Mouse (Mus musculus) forebrain, embryonic 16.5 days (tissue): ENCODE data around the gene Cisd2. TPM values are rescaled to one million over a fixed set of nuclear protein-coding genes. Genes with fewer than 3 reads are reported as not detected.
A peak's percentile ranks its signal among the peaks of the same experiment; 100 is the strongest.

ENCODE experiments used
- ATAC-seq: fragments of 200-750 bp; cut with Nextera tagmentation; 2 replicates; pipeline ENCODE4 v1.8.0; 2017; ENCODE audit warnings: mild to moderate bottlenecking, moderate library complexity
- H3K27ac ChIP-seq: fragments of 300-500 bp; sonication (generic); 2 replicates; pipeline ENCODE4 v1.5.1; 2014; ENCODE audit warnings: low read length, control low read depth
- H3K27me3 ChIP-seq: fragments of 300-500 bp; sonication (generic); replicated peaks from 2 replicates; pipeline ENCODE4 v1.6.1; 2014; ENCODE audit warnings: low read length; ENCODE audit not compliant: control insufficient read depth, insufficient read depth
- H3K36me3 ChIP-seq: fragments of 300-500 bp; sonication (generic); 2 replicates; pipeline ENCODE4 v1.6.1; 2014; ENCODE audit not compliant: control insufficient read depth, insufficient read depth
- H3K4me1 ChIP-seq: fragments of 300-500 bp; sonication (generic); replicated peaks from 2 replicates; pipeline ENCODE4 v1.6.1; 2014; ENCODE audit warnings: low read length; ENCODE audit not compliant: control insufficient read depth, insufficient read depth
- H3K4me2 ChIP-seq: fragments of 300-500 bp; sonication (generic); 2 replicates; pipeline ENCODE4 v1.6.1; 2014; ENCODE audit warnings: mild to moderate bottlenecking, low read length, control low read depth
- H3K4me3 ChIP-seq: fragments of 300-500 bp; sonication (generic); replicated peaks from 2 replicates; pipeline ENCODE4 v1.5.1; 2014; ENCODE audit warnings: mild to moderate bottlenecking, low read length, control low read depth
- H3K9ac ChIP-seq: fragments of 300-500 bp; sonication (generic); replicated peaks from 2 replicates; pipeline ENCODE4 v1.6.1; 2014; ENCODE audit warnings: low read depth, low read length, control low read depth
- H3K9me3 ChIP-seq: fragments of 300-500 bp; sonication (generic); 2 replicates; pipeline ENCODE4 v1.6.1; 2016; ENCODE audit warnings: low read length; ENCODE audit not compliant: control insufficient read depth
- WGBS: fragments of 180-500 bp; shearing (Covaris S2); extraction: QIAGEN DNeasy Blood & Tissue Kit; methylation state at CpG from one replicate; pipeline ENCODE4 v1.1.7; 2014; 5-methylcytosine and 5-hydroxymethylcytosine counted together
- polyA plus RNA-seq: library from polyadenylated mRNA; unstranded; fragments of >200 nt; fragmentation: Nextera tagmentation; extraction: Ambion mirVana; gene quantifications from 2 replicates; pipeline ENCODE4 v1.2.1, GENCODE M21; 2015

Cisd2 gene
- 63.7 and 72.5 TPM in 2 replicates for polyA plus RNA-seq

DNA sequence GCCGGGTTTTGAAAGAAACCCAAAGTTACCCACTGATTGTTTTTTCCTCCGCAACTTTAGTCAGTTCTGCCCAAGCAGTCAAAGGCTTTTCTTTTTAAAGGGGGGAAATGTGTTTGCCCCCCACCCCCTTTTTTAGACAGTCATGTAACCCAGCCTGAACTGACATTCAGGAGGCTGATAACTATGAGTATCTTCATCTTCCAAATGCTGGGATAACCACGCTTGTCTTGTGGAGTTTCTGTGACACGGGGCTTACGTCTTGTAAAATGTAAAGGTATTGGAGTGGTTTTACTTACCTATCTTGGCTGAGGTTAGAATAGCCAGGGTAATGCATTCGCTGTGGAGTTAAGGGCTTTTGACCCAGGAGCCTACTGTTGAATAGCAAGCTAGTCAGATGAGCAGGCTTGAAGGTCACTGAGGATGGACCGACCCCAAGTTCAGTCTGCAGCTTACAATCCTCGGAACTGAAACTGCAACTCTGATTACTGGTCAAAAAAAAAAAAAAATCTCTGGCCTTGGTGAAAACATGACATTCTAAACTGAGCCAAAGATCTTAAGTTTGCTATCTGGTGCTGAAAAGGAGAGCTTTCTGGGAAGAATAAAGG, at the start of gene Cisd2:
TSS of gene Cisd2 (minus strand) at position 318 of the 605 bp plus-strand sequence.
- Histone ChIP-seq H3K27ac (peak within 1 kb of the TSS; percentile 98), H3K4me2 (peak within 1 kb of the TSS; percentile 76), H3K9me3 (no peaks in the 10 kb centered on the region), H3K36me3 (no peaks in the 10 kb centered on the region), H3K27me3 (no peaks in the 10 kb centered on the region), H3K4me1 (peaks cover 13% of the 10 kb centered on the region), H3K4me3 (peak within 1 kb of the TSS; percentile 85), H3K9ac (peak within 1 kb of the TSS; percentile 94)
- 3% methylated on average over 8 of the region's 8 CpGs for WGBS
- peak; percentile 21 for ATAC-seq

GRCm38 (mm10) chr3:135470823-135471222, 47.1 kb upstream of the Cisd2 start:
- Histone ChIP-seq H3K9me3 (no peaks in the 10 kb centered on the region), H3K27ac (no peak overlapping the region), H3K9ac (no peak overlapping the region), H3K4me1 (no peaks in the 10 kb centered on the region), H3K36me3 (no peaks in the 10 kb centered on the region), H3K4me3 (no peak overlapping the region), H3K27me3 (no peaks in the 10 kb centered on the region), H3K4me2 (no peak overlapping the region)
- ATAC-seq: no peak
- 80% methylated on average over 1 of the region's 1 CpGs for WGBS

DNA sequence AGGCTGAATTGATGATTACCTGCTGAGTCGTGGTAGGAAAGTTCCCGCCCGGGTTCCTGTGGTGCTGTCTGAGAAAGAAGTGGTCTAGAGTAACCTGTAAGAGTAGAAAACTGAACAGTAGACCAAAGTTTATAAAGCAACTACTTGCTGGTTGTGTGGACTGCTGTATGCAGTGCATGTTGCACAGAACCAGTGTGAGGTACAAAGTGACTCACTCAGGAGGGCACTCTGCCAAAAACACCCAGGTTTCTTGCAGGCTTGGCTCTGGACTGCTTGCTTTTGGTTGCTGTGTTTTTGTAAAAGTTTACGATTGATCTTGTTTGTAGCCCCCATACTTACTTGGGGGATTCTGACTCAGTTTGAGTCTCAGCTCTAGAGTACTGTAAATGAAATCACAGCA, 46.2 kb upstream of the Cisd2 start:
- no peaks in the 10 kb centered on the region for H3K36me3 ChIP-seq
- peak; percentile 75 for ATAC-seq
- no peaks in the 10 kb centered on the region for H3K9me3 ChIP-seq
- no peaks in the 10 kb centered on the region for H3K4me1 ChIP-seq
- 44% methylated on average over 4 of the region's 4 CpGs for WGBS
- H3K27ac ChIP-seq: no peak overlapping the region
- H3K4me3 ChIP-seq: no peak overlapping the region
- no peak overlapping the region for H3K9ac ChIP-seq
- no peaks in the 10 kb centered on the region for H3K27me3 ChIP-seq
- H3K4me2 ChIP-seq: no peak overlapping the region

GRCm38 (mm10) chr3:135469146-135469545, 45.4 kb upstream of the Cisd2 start:
- H3K9me3 ChIP-seq: no peaks in the 10 kb centered on the region
- no peaks in the 10 kb centered on the region for H3K36me3 ChIP-seq
- no peak overlapping the region for H3K9ac ChIP-seq
- H3K4me3 ChIP-seq: no peak overlapping the region
- no peaks in the 10 kb centered on the region for H3K4me1 ChIP-seq
- H3K27me3 ChIP-seq: no peaks in the 10 kb centered on the region
- ATAC-seq: peak; percentile 30; the same call in 1 of the 2 replicates
- H3K4me2 ChIP-seq: no peak overlapping the region
- no peak overlapping the region for H3K27ac ChIP-seq
- 53% methylated on average over 3 of the region's 3 CpGs for WGBS

GRCm38 (mm10) chr3:135468402-135468801, 44.7 kb upstream of the Cisd2 start:
- H3K36me3 ChIP-seq: no peaks in the 10 kb centered on the region
- no peak overlapping the region for H3K4me3 ChIP-seq
- no peaks in the 10 kb centered on the region for H3K4me1 ChIP-seq
- WGBS: 84% methylated on average over 1 of the region's 1 CpGs
- H3K27ac ChIP-seq: no peak overlapping the region
- H3K4me2 ChIP-seq: no peak overlapping the region
- no peaks in the 10 kb centered on the region for H3K9me3 ChIP-seq
- H3K27me3 ChIP-seq: no peaks in the 10 kb centered on the region
- no peak overlapping the region for H3K9ac ChIP-seq
- no peak for ATAC-seq

GRCm38 (mm10) chr3:135458981-135459380, 35.3 kb upstream of the Cisd2 start:
- H3K9ac ChIP-seq: no peak overlapping the region
- ATAC-seq: no peak
- no peaks in the 10 kb centered on the region for H3K9me3 ChIP-seq
- no peak overlapping the region for H3K4me3 ChIP-seq
- H3K4me1 ChIP-seq: no peaks in the 10 kb centered on the region
- no peak overlapping the region for H3K4me2 ChIP-seq
- H3K36me3 ChIP-seq: peaks cover 11% of the 10 kb centered on the region
- no peaks in the 10 kb centered on the region for H3K27me3 ChIP-seq
- H3K27ac ChIP-seq: no peak overlapping the region

DNA sequence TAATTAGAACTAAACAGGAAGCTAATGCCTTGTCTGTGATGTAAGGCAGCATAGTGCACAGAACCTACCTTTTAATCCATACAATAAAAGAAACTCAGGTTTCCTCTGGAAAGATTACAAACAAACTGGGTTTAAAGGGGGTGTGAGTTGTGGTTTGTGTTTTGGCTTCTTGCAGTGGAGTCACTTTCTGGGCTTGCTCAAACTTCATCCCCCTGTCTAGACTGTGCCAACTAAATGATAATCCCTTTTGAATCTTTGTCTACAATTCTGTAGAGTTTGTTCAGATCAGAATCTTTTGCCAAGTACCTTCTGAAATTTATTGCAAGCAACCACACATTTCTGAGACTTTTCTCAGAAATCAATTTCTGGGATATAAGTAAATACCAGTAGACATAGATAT, 21.2 kb upstream of the Cisd2 start:
- H3K27ac ChIP-seq: no peak overlapping the region
- H3K4me1 ChIP-seq: peaks cover 14% of the 10 kb centered on the region
- no peaks in the 10 kb centered on the region for H3K27me3 ChIP-seq
- H3K9me3 ChIP-seq: no peaks in the 10 kb centered on the region
- H3K4me2 ChIP-seq: no peak overlapping the region
- no peak overlapping the region for H3K9ac ChIP-seq
- H3K4me3 ChIP-seq: no peak overlapping the region
- H3K36me3 ChIP-seq: peaks cover 2% of the 10 kb centered on the region; the same call in 1 of the 2 replicates
- ATAC-seq: no peak

DNA sequence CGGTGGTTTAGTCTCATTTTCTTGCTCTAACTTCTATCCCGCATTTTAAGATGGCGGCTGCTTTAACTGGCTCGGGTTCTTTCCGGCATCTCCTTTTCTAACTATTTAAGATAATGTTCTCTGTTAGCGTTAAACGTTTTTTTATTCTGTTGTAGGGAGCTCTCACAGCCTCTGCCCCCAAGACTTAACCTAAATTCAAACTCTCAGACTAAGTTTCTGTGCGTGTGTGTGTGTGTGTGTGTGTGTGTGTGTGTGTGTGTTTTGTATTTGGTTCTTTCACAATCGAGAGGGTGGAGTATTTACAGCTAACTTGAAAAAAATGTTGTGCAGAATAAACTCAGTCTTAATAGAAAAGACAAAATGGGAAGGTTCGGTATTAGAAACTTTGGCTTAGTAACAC, 16.9 kb upstream of the Cisd2 start:
- H3K4me2 ChIP-seq: peak overlapping the region; percentile 92
- H3K9ac ChIP-seq: peak overlapping the region; percentile 94
- no peak overlapping the region for H3K27ac ChIP-seq
- peaks cover 2% of the 10 kb centered on the region; the same call in 1 of the 2 replicates for H3K36me3 ChIP-seq
- WGBS: 35% methylated on average over 10 of the region's 10 CpGs
- H3K27me3 ChIP-seq: no peaks in the 10 kb centered on the region
- H3K4me3 ChIP-seq: peak overlapping the region; percentile 71
- no peaks in the 10 kb centered on the region for H3K9me3 ChIP-seq
- H3K4me1 ChIP-seq: peaks cover 21% of the 10 kb centered on the region
- ATAC-seq: no peak

GRCm38 (mm10) chr3:135440221-135440620, 16.5 kb upstream of the Cisd2 start:
- H3K4me2 ChIP-seq: peak overlapping the region; percentile 92
- H3K36me3 ChIP-seq: peaks cover 2% of the 10 kb centered on the region; the same call in 1 of the 2 replicates
- no peaks in the 10 kb centered on the region for H3K9me3 ChIP-seq
- H3K4me1 ChIP-seq: peaks cover 21% of the 10 kb centered on the region
- peak overlapping the region; percentile 94 for H3K9ac ChIP-seq
- H3K27me3 ChIP-seq: no peaks in the 10 kb centered on the region
- no peak overlapping the region for H3K27ac ChIP-seq
- 14% methylated on average over 7 of the region's 7 CpGs for WGBS
- peak overlapping the region; percentile 71 for H3K4me3 ChIP-seq
- no peak for ATAC-seq

DNA sequence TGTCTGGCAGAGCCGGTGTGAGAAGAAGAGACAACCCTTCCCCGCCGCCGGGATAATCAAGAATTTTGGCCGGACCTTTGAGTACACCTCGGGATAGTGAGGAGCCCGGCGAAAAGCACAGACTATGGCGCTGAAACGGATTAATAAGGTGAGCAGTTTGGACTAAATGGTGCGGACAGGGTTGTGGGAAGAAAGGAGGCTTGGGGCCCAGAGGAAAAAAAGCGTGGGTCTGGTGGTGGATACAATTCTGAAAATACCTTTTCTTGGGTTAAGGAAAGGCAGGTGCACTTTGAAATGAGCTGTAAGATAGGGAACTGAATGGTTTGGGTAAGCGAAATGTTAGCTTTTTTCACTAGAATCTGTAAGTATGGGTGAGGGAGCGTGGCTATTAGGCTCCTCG, 15.9 kb upstream of the Cisd2 start:
- Histone ChIP-seq H3K9me3 (no peaks in the 10 kb centered on the region), H3K27me3 (no peaks in the 10 kb centered on the region), H3K9ac (peak overlapping the region; percentile 94), H3K27ac (peak overlapping the region; percentile 100; the same call in 1 of the 2 replicates), H3K4me2 (peak overlapping the region; percentile 92), H3K4me3 (peak overlapping the region; percentile 71), H3K36me3 (peaks cover 2% of the 10 kb centered on the region; the same call in 1 of the 2 replicates), H3K4me1 (peaks cover 21% of the 10 kb centered on the region)
- no peak for ATAC-seq
- WGBS: 3% methylated on average over 15 of the region's 15 CpGs
